Mouse (Mus musculus): ENCODE data around the gene Taf6l.

DNA sequence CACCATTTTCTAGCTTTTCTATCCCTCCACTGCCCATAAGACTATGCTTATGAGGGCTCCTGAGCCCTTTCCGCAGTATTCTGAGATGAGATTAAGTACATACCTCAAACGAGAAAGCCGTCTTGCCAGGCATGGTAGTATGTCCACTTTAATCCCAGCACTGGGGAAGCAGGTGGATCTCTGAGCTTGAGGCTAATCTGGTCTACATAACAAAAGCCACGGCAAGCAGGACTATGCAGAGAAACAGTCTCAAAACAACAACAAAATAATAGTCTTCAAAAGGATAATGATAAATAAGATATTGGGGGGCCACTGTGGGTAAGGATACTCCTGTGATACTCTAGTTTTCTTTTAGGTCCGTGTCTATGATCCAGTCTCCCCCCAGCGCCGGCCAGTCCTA is 47.3 kb downstream of the Taf6l start:
- no peak for TF ChIP-seq CTCF (IDR thresholded peaks at IDR 0.05; ENCODE audit: low read depth, low read length)
- TF ChIP-seq TAL1 (conservative IDR thresholded peaks at IDR 0.05; ENCODE audit: low read depth, low read length) = no peak
- no peak for TF ChIP-seq GATA1 (IDR thresholded peaks at IDR 0.05; ENCODE audit: borderline replicate concordance, low read length)
- no peak for TF ChIP-seq POLR2AphosphoS5 (IDR thresholded peaks at IDR 0.05; ENCODE audit: insufficient replicate concordance, low read depth, low read length)
- TF ChIP-seq GATA2 (IDR thresholded peaks at IDR 0.05; ENCODE audit: borderline replicate concordance, low read depth, low read length) = no peak

Data from G1E (cell line).